Mouse (Mus musculus) testis, adult 2 months (tissue): ENCODE data around the gene Ttpal.

Experiments used
- CTCF ChIP-seq: fragments of 200-500 bp; IDR thresholded peaks from 2 replicates; pipeline ENCODE4 v1.5.1; 2012; ENCODE audit warnings: low read depth, mild to moderate bottlenecking, inconsistent platforms, low read length, moderate library complexity; ENCODE audit not compliant: control insufficient read depth, insufficient read depth, insufficient replicate concordance
- POLR2A ChIP-seq: fragments of 200-500 bp; IDR thresholded peaks from 2 replicates; pipeline ENCODE4 v1.6.1; 2012; ENCODE audit warnings: low read depth, mild to moderate bottlenecking, inconsistent platforms, low read length, moderate library complexity; ENCODE audit not compliant: control insufficient read depth

DNA sequence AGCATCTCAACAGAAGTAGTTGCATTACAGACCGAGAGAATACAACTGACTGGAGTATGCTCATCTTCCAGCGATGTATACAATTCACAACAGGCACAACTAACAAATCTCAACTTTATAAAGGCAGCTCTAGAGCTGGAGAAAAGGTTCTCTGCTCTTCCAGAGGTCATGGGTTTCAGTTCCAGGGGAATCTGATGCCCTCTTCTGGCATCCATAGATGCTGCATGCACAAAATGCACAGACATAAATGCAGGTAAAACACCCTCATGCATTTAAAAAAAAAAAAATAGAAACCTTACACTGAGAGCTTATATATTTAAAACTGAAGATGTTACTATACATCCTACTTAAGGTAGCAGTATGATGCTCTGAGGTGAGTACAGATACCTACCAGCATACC lies 29.6 kb downstream of the Ttpal start:
- TF ChIP-seq CTCF (no peak), POLR2A (no peak)
